Mouse (Mus musculus): ENCODE data around the gene Adora1.

GRCm38 (mm10) chr1:134198197-134198995 lies 36.8 kb downstream of the Adora1 start:
- TF ChIP-seq CTCF (IDR thresholded peaks at IDR 0.05; ENCODE audit: insufficient read depth, low read length) (no peak), POLR2A (IDR thresholded peaks at IDR 0.05; ENCODE audit: borderline replicate concordance, extremely low read depth, low read depth, low read length) (no peak)
